In genomic region chr8:12987571-12987970, GRCm38 (mm10) we compare ENCODE assay signal across 12 mouse cellular contexts. TPM values are rescaled to one million over a fixed set of nuclear protein-coding genes. Genes with fewer than 3 reads are reported as not detected.
DNase-seq lines count a peak whose midpoint lies in the region; TF ChIP-seq lines count a peak whose summit lies in the region.
"Had no signal": no experiment of that assay in that cellular context is flagged by ENCODE, and none has a peak within 500 bp of the region (broad histone marks: within the 10 kb centered on the region; RNA-seq: fewer than 3 reads in every experiment).

No protein-coding gene starts in this region.

- peak overlapping the region; percentile 66 for H3K27ac ChIP-seq in gastrocnemius, adult 2 months
- H3K27ac ChIP-seq: midbrain, embryonic 12.5 days had no signal

- TF ChIP-seq CTCF in gastrocnemius, adult 2 months (IDR thresholded peaks at IDR 0.05), result no peak

- intact Hi-C loops in gastrocnemius, adult 2 months (cut with DNase I), result no loop called here
- intact Hi-C loops in gastrocnemius, postnatal 36 days (cut with DNase I), result no loop called here
- intact Hi-C loops in heart, postnatal 10 days (cut with DNase I), result no loop called here
- intact Hi-C loops in gastrocnemius, postnatal 14 days (cut with DNase I; ENCODE audit: low total_unique reads), result no loop called here

- DNase-seq in gastrocnemius, adult 2 months, result no peak
- DNase-seq in gastrocnemius, postnatal 36 days, result no peak
- peak; percentile 68 for DNase-seq in cerebellum, adult 8-10 months
- DNase-seq in heart, postnatal 10 days, result peak; percentile 8 to 20
- DNase-seq in right cerebral cortex, adult 18-20 months, result peak; percentile 83
- no peak for DNase-seq in embryo, embryonic 10 days (ENCODE audit: low spot score)
- no peak for DNase-seq in gastrocnemius, postnatal 14 days
- DNase-seq in kidney, postnatal 14 days, result no peak
- DNase-seq: adrenal gland, adult 8-10 months; lung, adult 2 months had no signal

- peak overlapping the region; percentile 18 for H3K4me3 ChIP-seq in gastrocnemius, adult 2 months
- H3K4me3 ChIP-seq: midbrain, embryonic 12.5 days had no signal

RNA-seq across cellular contexts. Expression of gene F7, which starts 38.3 kb away (rescaled TPM):
- not detected for total RNA-seq in gastrocnemius, adult 2 months (2021)
- not detected for total RNA-seq in gastrocnemius, postnatal 36 days (2021)
- total RNA-seq in heart, postnatal 10 days (2021), result not detected
- total RNA-seq in gastrocnemius, postnatal 14 days (2021), result not detected
- total RNA-seq: left cerebral cortex, postnatal 10 days had no signal

RNA-seq across cellular contexts. Expression of gene F10, which starts 49.5 kb away (rescaled TPM):
- not detected for total RNA-seq in gastrocnemius, adult 2 months (2021)
- not detected for total RNA-seq in gastrocnemius, postnatal 36 days (2021)
- total RNA-seq in heart, postnatal 10 days (2021), result under 1 TPM; 0.30 to 0.41 TPM
- total RNA-seq in gastrocnemius, postnatal 14 days (2021), result not detected

Comparison
In these comparisons a context has a peak if more than half of its experiments do, and no peak if none do; other contexts are left out.
1. DNase-seq: peak in cerebellum, adult 8-10 months (single experiment), heart, postnatal 10 days (2 of 2) and right cerebral cortex, adult 18-20 months (single experiment); none in gastrocnemius, adult 2 months (single experiment), gastrocnemius, postnatal 36 days (0 of 2), embryo, embryonic 10 days (single experiment), gastrocnemius, postnatal 14 days (single experiment) and kidney, postnatal 14 days (single experiment).